Mouse (Mus musculus) gastrocnemius, postnatal 14 days (tissue): ENCODE results near the gene Cdip1. TPM values are rescaled to one million over a fixed set of nuclear protein-coding genes. Genes with fewer than 3 reads are reported as not detected.
"Not testable (repeated sequence)": the region's sequence is repeated elsewhere in the genome, so short reads cannot be mapped to it uniquely, and the experiment has no call there.

Experiments
- DNase-seq: peaks from one replicate; pipeline ENCODE4 v3.0.0; 2021; ENCODE audit warnings: mixed read lengths
- intact Hi-C: fragments of 180-260 bp; cut with DNase I; formaldehyde crosslinking; loops from one replicate; pipeline ENCODE4 v1.15.1; 2025; ENCODE audit warnings: low total_unique reads
- total RNA-seq, 2 experiments: library from RNA; stranded (reverse); gene quantifications; 2 replicates each; pipeline ENCODE4 v1.2.3; 2021

The Cdip1 gene
- total RNA-seq, 2 experiments from 2014 or later = 61.9 to 62.7 TPM

GRCm38 (mm10) chr16:4777905-4778609 is 12.0 kb downstream of the Cdip1 start:
- intact Hi-C loops = no loop called here
- DNase-seq = no peak

GRCm38 (mm10) chr16:4777171-4777904 is 12.8 kb downstream of the Cdip1 start:
- no peak for DNase-seq
- intact Hi-C loops = no loop called here

- intact Hi-C loops = no loop called here
- peak; percentile 27 for DNase-seq
These were observed 16.7 kb downstream of the Cdip1 start for GRCm38 (mm10) chr16:4773289-4773970.

- intact Hi-C loops = loop anchor here (10.0 kb wide), 1 partner anchor 96 kb away; no protein-coding TSS in a partner anchor
These were observed 21.4 kb downstream of the Cdip1 start for GRCm38 (mm10) chr16:4768719-4769118.

GRCm38 (mm10) chr16:4767012-4767790 is 22.9 kb downstream of the Cdip1 start:
- intact Hi-C loops = loop anchor here (10.0 kb wide), 1 partner anchor 98 kb away; no protein-coding TSS in a partner anchor
- peak; percentile 62 for DNase-seq

More at GRCm38 (mm10) chr16:4768719-4769118, 21.4 kb downstream of the Cdip1 start:
- no peak for DNase-seq

- intact Hi-C loops = loop anchor here (10.0 kb wide), 1 partner anchor 99 kb away; no protein-coding TSS in a partner anchor
These were observed 24.2 kb downstream of the Cdip1 start for GRCm38 (mm10) chr16:4765852-4766251.

GRCm38 (mm10) chr16:4763276-4763675 is 26.8 kb downstream of the Cdip1 start:
- DNase-seq = no peak
- intact Hi-C loops = loop anchor here (10.0 kb wide), 1 partner anchor 102 kb away; no protein-coding TSS in a partner anchor

More at GRCm38 (mm10) chr16:4765852-4766251, 24.2 kb downstream of the Cdip1 start:
- DNase-seq = no peak

- no peak for DNase-seq
- intact Hi-C loops = loop anchor here (10.0 kb wide), 1 partner anchor 102 kb away; no protein-coding TSS in a partner anchor
These were observed 27.7 kb downstream of the Cdip1 start for GRCm38 (mm10) chr16:4762437-4762836.

GRCm38 (mm10) chr16:4756660-4757335 is 33.3 kb downstream of the Cdip1 start:
- DNase-seq, intact Hi-C loops: not testable (repeated sequence)

- intact Hi-C loops = no loop called here
- DNase-seq = no peak
These were observed 36.0 kb downstream of the Cdip1 start for GRCm38 (mm10) chr16:4754045-4754444.

GRCm38 (mm10) chr16:4752155-4752554 is 37.9 kb downstream of the Cdip1 start:
- no peak for DNase-seq
- intact Hi-C loops = no loop called here

- intact Hi-C loops = no loop called here
These were observed 47.9 kb downstream of the Cdip1 start for GRCm38 (mm10) chr16:4742186-4742585.

GRCm38 (mm10) chr16:4739994-4740393 is 50.1 kb downstream of the Cdip1 start:
- intact Hi-C loops = no loop called here

More at GRCm38 (mm10) chr16:4742186-4742585, 47.9 kb downstream of the Cdip1 start:
- DNase-seq = no peak

GRCm38 (mm10) chr16:4736262-4736661 is 53.8 kb downstream of the Cdip1 start:
- DNase-seq = no peak
- intact Hi-C loops = no loop called here

More at GRCm38 (mm10) chr16:4739994-4740393, 50.1 kb downstream of the Cdip1 start:
- no peak for DNase-seq

GRCm38 (mm10) chr16:4730776-4731358 is 59.2 kb downstream of the Cdip1 start:
- DNase-seq = no peak
- intact Hi-C loops = no loop called here

GRCm38 (mm10) chr16:4727963-4728362 is 62.1 kb downstream of the Cdip1 start:
- no peak for DNase-seq
- intact Hi-C loops = no loop called here

- DNase-seq = no peak
- intact Hi-C loops = no loop called here
These were observed 62.6 kb downstream of the Cdip1 start for GRCm38 (mm10) chr16:4727526-4727925.

GRCm38 (mm10) chr16:4726528-4727128 is 63.5 kb downstream of the Cdip1 start:
- intact Hi-C loops = no loop called here
- no peak for DNase-seq
